Mouse (Mus musculus) cortical plate, adult 2 months (tissue): ENCODE data around the gene Rps24. TPM values are rescaled to one million over a fixed set of nuclear protein-coding genes. Genes with fewer than 3 reads are reported as not detected.
A peak's percentile ranks its signal among the peaks of the same experiment; 100 is the strongest.

Experiments used
- H3K27ac ChIP-seq: fragments of 200-500 bp; 2 replicates; pipeline ENCODE4 v1.5.1; 2012; ENCODE audit warnings: low read length, control low read depth, inconsistent platforms; ENCODE audit not compliant: insufficient read depth
- H3K4me1 ChIP-seq: fragments of 200-500 bp; 2 replicates; pipeline ENCODE4 v1.6.1; 2011; ENCODE audit warnings: low read length; ENCODE audit not compliant: control insufficient read depth, insufficient read depth
- H3K4me3 ChIP-seq: fragments of 200-500 bp; 2 replicates; pipeline ENCODE4 v1.5.1; 2011; ENCODE audit warnings: mild to moderate bottlenecking, low read length, control low read depth; ENCODE audit not compliant: insufficient read depth
- CTCF ChIP-seq: fragments of 200-500 bp; IDR thresholded peaks from 2 replicates; pipeline ENCODE4 v1.5.1; 2011; ENCODE audit warnings: mild to moderate bottlenecking, control low read depth, low read length; ENCODE audit not compliant: insufficient read depth; ENCODE audit errors: extremely low read depth
- POLR2A ChIP-seq: fragments of 200-500 bp; IDR thresholded peaks from 2 replicates; pipeline ENCODE4 v1.6.1; 2011; ENCODE audit warnings: mild to moderate bottlenecking, low read length, control low read depth; ENCODE audit not compliant: insufficient read depth; ENCODE audit errors: extremely low read depth
- polyA plus RNA-seq: library from polyadenylated mRNA; depleted of rRNA; stranded (reverse); fragments of >200 nt; gene quantifications from 2 replicates; pipeline ENCODE4 v1.2.3, GENCODE M21; 2012; rRNA removed

The Rps24 gene
- polyA plus RNA-seq, 1 experiment, result 1,569 TPM

DNA sequence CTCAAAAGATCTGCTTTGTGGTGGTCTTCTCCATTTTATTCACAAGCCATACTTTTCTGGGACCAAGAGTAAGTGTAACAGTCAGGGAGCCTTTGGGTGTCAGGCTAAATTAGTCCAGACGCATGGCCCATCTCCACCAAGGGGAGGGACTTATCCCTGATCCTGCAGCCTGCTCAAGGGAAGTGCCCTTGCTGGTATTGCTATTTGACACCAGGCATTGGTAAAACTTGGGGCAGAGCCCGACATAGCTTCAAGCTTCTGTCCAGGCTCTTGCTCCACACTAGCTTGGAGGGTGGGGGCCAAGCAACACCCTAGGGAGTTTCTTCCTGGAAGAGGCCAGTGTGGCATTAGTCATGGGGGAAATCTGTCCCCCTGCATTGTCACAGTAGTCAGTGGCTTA lies 23.8 kb downstream of the Rps24 start:
- Histone ChIP-seq H3K4me1 (no peaks in the 10 kb centered on the region), H3K4me3 (no peak overlapping the region), H3K27ac (no peak overlapping the region)
- TF ChIP-seq POLR2A (no peak), CTCF (no peak)

DNA sequence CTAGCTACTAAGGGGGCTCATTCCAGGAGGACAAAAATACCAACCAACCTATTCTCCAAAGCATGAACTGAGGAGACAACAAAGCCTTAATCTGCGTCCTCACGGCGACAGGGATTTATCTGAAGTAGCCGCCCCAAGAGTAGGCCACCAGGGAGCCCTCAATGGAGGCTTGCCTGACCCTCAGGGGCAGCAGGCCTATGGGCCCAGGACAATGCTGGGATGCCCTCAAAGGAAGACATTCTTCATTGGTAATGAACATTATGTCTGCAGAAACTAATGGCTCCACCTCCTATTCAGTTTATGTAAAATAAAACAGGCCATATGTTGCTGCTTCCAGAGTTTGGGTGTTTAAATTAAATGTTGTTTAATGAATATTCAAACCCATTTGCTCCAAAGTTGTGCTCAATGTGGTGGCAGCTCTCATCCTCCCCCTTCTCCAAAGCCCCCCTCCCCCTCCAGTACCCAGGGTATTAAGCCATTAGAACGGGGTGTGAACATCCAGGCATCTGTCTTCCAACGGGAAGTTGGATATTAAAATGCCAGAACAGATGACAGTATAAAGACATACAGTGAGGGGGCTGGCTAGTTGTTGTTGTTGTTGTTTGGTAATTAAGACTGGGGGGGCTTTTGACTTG lies 25.7 kb downstream of the Rps24 start:
- TF ChIP-seq CTCF (no peak), POLR2A (no peak)
- Histone ChIP-seq H3K4me3 (no peak overlapping the region), H3K27ac (no peak overlapping the region), H3K4me1 (no peaks in the 10 kb centered on the region)

DNA sequence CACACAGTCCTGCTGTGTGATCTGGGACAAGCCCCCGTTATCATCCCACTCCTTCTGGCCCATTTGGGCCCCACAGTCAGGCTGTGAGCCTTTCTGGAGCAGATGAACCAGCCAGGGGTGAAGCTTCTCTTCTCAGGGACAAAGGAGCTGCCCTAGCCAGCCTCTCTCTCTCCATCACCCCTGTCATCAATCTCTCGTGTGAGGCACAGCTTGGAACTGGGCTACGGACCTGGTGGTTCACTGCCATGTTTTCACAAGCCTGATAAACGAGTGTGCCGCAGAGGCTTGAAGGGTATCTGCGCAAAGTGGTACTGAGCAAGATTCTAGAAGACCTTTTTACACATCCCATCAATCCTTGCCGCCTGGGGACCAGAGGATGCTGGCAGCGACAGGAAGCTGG lies 34.7 kb downstream of the Rps24 start:
- Histone ChIP-seq H3K4me1 (peaks cover 2% of the 10 kb centered on the region), H3K4me3 (no peak overlapping the region), H3K27ac (no peak overlapping the region)
- no peak for TF ChIP-seq CTCF
- no peak for TF ChIP-seq POLR2A

DNA sequence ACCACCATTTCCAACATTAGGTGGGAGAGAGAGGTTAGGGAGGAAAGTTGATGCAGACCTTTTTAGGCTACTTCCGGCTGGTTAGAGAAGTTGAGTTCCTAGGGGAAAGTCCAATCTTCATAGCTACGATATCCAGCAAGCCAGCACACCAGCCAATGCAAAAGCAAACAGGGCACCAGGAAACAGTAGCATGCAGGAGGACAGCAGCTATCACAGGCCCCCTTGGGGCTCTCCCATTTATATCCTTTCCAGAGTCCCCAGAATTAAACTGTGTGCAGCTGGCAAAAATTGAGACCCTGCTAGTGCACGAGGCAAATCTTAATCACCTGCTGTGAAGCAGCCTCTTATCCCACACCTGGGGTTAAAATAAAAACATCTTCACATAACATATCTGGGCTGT lies 38.2 kb downstream of the Rps24 start:
- Histone ChIP-seq H3K4me3 (no peak overlapping the region), H3K27ac (no peak overlapping the region), H3K4me1 (peaks cover 2% of the 10 kb centered on the region)
- TF ChIP-seq CTCF (no peak), POLR2A (no peak)

DNA sequence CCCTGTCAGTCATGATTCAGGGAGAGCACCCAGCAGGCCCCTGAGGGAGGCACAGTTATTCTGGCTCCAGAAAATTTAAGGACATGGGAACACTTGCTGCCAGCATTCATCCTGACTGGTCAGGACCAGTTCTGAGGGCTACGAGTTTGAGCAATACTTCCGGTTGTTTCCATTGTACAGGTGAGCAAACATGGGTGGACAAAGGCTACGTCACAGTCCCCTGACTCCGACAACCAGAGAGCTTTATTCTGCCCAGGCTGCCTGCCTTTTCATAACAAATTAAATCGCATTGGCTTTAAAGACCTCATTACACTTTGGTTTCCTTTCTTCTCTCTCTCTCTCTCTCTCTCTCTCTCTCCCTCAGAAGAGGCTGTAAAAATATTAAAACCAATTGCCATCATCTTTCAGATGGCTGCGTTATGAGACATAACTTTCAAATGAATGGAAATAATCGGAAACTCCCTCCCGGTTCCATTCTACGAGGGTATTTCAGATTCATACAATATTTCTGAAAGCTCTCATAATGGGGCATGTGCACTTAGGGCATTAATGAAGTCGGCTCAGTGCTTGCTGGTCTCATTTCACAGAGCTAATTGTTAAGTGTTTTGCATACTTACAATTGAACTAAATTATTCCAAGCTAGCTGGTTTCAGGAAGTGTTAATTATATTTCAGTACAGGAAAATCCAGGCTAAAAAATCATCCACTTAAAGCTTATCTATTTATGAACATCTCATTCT lies 38.9 kb downstream of the Rps24 start:
- Histone ChIP-seq H3K27ac (no peak overlapping the region), H3K4me1 (peaks cover 2% of the 10 kb centered on the region), H3K4me3 (no peak overlapping the region)
- TF ChIP-seq POLR2A (no peak), CTCF (no peak)

DNA sequence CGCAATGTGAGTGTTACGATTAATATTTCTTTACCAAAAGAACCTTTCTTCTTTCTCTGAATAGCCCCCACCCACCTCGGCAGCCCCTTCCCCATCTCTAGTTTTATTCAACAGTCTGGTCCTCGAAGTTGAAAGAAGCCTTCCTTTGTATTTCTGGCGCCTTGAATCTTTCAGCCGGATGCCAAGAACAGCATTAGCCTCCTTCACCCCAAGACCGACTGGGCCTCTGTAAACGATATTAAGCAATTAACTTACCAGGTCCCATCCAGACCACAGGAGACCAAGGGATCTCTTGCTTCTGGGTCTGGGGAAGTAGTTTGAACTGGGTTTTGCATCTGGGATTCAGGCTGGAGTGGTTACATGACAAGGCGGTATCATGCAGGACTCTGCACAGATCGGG lies 39.5 kb downstream of the Rps24 start:
- Histone ChIP-seq H3K4me3 (no peak overlapping the region), H3K4me1 (peaks cover 2% of the 10 kb centered on the region), H3K27ac (no peak overlapping the region)
- TF ChIP-seq POLR2A, result no peak

DNA sequence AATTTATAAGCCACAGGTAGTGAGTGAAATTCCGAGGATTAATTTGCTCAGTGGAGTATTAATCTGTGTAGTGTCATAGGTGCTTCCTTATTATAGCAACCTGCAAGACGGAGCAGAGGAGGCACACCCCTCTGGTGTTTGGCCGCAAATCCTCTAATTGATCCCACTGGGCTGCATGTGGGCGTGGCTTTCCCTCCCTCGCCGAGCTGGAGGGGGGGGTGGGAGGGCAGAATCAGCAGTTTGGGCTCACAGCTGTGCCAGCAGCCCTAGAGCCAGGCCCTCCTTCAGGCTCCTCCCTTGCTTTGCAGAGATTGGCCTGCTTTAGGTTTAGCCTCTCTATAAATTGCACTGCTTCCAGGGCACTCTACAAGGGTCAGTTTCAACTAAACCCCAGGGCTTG lies 43.3 kb downstream of the Rps24 start:
- Histone ChIP-seq H3K4me3 (no peak overlapping the region), H3K27ac (no peak overlapping the region), H3K4me1 (peaks cover 2% of the 10 kb centered on the region)
- TF ChIP-seq POLR2A (no peak), CTCF (no peak)

DNA sequence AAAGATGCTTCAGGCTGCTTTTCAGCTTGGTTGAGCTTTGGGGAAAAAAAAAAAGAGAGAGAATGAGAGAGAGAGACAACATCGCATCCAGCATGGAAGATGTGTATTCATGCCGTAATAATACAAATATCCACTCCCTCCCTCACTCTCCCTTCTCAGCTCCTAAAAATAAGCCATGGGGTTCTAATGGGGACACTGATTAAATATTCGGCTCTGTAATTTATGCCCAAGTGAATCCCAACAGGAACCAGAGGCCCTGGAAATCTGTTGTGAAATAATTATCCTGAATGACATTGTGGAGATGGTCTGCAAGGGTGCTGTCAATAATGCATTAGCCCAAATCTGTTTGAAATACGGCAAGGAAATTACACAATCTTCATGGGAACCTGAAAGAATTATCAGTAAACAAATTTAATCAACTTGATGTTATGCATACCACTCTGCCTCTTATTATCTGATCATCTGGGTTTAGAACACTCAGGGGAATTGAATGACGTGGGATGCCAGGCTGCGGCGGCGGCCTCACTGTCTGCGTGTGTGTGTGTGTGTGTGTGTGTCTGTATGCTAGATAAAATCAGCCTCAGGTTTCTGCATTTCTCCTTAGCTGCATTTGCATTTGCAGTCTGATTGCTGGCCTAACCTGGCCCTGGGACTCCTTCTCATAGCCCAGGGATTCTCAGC lies 48.1 kb downstream of the Rps24 start:
- H3K27ac ChIP-seq, result no peak overlapping the region

DNA sequence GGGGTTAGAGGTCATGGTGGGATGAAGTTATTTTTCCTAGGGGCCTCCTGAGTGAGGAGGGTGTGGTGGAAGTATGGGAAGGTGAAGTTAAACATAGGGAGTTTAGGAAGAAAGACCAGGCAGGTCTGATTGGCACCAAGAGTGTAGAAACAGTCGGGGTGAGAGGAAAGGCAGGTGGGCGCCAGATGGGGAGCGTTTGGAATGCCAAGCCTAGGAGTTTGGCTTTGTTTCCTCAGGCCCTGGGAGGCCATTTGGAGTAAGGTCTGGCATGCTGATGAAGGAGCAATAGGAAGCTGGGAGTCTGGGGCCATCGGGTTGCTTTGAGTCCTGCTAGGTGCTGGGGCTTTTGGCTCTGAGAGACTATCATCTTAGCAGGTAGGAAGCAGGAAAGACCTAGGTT lies 56.0 kb downstream of the Rps24 start:
- TF ChIP-seq POLR2A (no peak), CTCF (no peak)
- H3K4me3 ChIP-seq, result no peak overlapping the region
- H3K4me1 ChIP-seq, result no peaks in the 10 kb centered on the region
- H3K27ac ChIP-seq, result no peak overlapping the region

More for the DNA sequence above, 48.1 kb downstream of the Rps24 start:
- TF ChIP-seq CTCF (no peak), POLR2A (no peak)
- Histone ChIP-seq H3K4me3 (no peak overlapping the region), H3K4me1 (no peaks in the 10 kb centered on the region)

DNA sequence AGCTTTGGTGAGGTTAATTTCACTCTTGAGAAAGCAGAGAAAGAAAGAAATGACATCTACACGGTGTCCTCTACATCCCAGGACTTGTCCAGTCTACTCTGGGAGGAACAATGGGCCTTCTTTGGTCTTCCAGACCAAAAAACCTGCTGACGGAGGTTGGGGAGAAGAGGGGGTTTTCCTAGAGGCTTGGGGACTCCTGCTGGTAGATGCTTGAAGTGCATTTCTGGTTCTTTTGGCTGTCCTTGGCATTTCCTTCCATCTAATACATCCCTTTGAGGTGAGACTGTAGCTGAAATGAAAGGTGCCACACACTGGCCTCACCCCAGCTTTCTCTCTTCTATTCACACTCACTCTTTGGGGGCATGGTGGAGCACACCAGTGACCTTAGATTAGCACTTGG lies 57.1 kb downstream of the Rps24 start:
- no peak overlapping the region for H3K4me3 ChIP-seq
- H3K27ac ChIP-seq, result no peak overlapping the region
- TF ChIP-seq CTCF (peak; percentile 28; the same call in 1 of the 2 replicates), POLR2A (no peak)
- H3K4me1 ChIP-seq, result no peaks in the 10 kb centered on the region

Other genes with a start within 250 kb of the Rps24 start
- 24.6 and 26.5 TPM in 2 replicates for gene Dlg5, start 241.2 kb upstream of the Rps24 start, polyA plus RNA-seq
- 0.10 and 0.11 TPM in 2 replicates for gene E330034G19Rik, start 193.9 kb upstream of the Rps24 start, polyA plus RNA-seq
- gene Polr3a, start 67 bp upstream of the Rps24 start, polyA plus RNA-seq, result 20.8 and 21.5 TPM in 2 replicates